Mouse (Mus musculus): ENCODE data around the gene Zcwpw1.
"Not testable (repeated sequence)": the region's sequence is repeated elsewhere in the genome, so short reads cannot be mapped to it uniquely, and the experiment has no call there.

The Zcwpw1 gene

DNA sequence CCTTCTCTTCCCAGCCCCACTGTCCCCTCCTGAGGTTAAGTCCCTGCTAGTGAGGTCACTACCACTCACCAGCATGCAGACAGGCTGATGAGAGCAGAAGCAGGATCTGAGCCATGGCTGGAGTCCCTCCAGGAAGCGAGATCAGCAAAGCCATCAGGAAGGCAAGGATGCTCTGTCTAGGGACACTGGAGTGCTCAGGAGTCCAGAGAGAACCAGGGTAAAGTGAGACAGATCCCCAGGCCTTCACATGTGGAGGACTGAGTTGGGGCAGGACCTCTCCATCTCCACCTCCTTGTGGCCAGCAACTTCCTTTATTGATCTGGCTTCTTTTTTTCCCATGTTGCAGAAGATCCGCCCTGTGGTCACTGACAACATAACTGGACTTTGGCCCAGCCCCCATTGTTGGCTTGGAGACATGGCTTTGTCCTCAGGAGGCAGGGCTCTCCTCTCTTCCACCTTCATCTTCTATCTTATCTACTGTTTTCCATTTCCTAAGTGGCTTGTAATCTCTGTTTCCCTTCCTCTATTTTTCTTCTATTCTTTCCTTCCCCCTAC is 48.4 kb downstream of the Zcwpw1 start, which contains the start of gene Pilra:
Gene Pilra, minus strand, starts transcription at position 316 of the 555 bp plus-strand sequence.
- CTCF ChIA-PET, POLR2A ChIA-PET: not testable (repeated sequence)

DNA sequence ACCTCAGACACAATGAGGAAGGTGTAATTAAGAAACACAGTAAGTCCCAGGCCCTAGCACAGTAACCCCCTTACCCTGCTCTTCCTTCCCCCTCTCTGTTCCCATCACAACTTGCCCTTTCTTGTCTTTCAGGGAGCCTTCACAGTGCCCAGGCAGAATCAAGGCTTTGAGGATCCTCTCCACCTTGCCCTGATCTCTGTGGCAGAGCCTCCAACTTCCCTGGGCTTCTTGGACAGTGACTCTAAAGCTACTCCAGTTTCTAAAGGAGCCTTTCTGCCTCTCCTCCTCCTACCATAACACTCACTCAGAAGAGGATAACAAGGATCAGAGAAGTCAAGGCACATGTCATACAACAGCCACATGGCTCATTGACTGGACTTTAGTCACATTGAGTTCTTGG is 49.0 kb downstream of the Zcwpw1 start:
- CTCF ChIA-PET, result no interaction called here
- POLR2A ChIA-PET, result no interaction called here

GRCm38 (mm10) chr5:137837110-137837509 is 49.5 kb downstream of the Zcwpw1 start:
- POLR2A ChIA-PET, CTCF ChIA-PET: not testable (repeated sequence)

DNA sequence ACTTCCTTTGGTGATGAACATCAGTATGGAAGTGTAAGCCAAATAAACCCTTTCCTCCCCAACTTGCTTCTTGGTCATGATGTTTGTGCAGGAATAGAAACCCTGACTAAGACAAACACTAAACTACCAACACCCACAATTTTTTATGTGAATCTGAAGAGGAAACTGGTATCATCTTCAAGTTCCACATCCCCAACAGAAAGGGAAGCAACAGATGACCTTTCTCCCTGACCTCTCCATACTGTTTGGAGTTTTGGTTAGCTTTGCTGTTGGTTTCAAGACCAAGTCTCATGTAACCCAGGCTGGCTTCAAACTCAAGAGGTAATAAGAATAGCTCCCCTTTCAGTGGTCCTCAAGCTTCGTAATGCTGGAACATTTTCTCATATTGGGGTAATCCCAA is 62.7 kb downstream of the Zcwpw1 start:
- CTCF ChIA-PET, POLR2A ChIA-PET: not testable (repeated sequence)

DNA sequence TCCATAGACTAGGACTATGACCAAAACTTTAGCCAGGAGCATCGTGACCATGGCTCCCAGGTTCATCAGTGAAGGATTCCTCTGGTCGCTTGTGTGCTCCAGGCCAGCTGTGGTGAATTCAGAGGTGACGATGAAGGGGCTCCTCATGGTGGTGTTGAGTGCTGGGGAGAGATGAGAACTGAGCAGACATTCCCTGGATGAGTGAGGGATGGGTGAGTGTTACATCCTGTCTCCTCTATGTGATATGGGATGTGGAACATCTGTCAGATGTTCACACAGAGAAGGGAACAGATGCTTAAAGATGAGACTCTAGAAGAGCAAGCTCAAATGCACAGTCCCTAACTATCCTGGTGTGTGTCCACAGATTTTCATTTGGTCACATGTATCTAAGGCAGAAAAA is 67.3 kb downstream of the Zcwpw1 start:
- POLR2A ChIA-PET, CTCF ChIA-PET: not testable (repeated sequence)

DNA sequence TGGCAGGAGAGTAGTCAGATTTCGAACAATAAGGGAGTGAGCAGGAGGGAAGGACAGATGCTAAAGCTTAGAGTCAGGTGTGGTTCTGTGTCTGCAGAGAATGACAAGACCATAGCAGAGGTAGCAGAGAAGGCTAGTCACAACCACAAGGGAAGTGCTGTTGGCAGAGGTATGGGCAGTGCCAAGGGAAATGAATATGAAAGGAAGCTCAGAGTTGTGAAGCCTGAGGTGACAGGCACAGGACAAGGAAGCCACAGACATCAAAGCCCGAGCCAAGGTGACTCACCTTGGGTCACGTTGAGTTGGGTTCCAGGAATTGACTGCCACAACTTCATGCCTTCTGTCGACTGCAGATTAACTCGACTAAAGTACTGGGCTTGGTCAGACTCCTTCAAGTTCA is 69.3 kb downstream of the Zcwpw1 start:
- POLR2A ChIA-PET, CTCF ChIA-PET: not testable (repeated sequence)

GRCm38 (mm10) chr5:137857960-137858710 is 70.5 kb downstream of the Zcwpw1 start, which contains the start of gene Pilrb1:
TSS of gene Pilrb1 (minus strand) at chr5:137858106.
- CTCF ChIA-PET, result not testable (repeated sequence)

GRCm38 (mm10) chr5:137864008-137864407 is 76.4 kb downstream of the Zcwpw1 start:
- CTCF ChIA-PET, POLR2A ChIA-PET: not testable (repeated sequence)

More at GRCm38 (mm10) chr5:137857960-137858710, 70.5 kb downstream of the Zcwpw1 start, which contains the start of gene Pilrb1:
- POLR2A ChIA-PET, result not testable (repeated sequence)

- POLR2A ChIA-PET, CTCF ChIA-PET: not testable (repeated sequence)
Measured at GRCm38 (mm10) chr5:137868600-137868999, 81.0 kb downstream of the Zcwpw1 start.

DNA sequence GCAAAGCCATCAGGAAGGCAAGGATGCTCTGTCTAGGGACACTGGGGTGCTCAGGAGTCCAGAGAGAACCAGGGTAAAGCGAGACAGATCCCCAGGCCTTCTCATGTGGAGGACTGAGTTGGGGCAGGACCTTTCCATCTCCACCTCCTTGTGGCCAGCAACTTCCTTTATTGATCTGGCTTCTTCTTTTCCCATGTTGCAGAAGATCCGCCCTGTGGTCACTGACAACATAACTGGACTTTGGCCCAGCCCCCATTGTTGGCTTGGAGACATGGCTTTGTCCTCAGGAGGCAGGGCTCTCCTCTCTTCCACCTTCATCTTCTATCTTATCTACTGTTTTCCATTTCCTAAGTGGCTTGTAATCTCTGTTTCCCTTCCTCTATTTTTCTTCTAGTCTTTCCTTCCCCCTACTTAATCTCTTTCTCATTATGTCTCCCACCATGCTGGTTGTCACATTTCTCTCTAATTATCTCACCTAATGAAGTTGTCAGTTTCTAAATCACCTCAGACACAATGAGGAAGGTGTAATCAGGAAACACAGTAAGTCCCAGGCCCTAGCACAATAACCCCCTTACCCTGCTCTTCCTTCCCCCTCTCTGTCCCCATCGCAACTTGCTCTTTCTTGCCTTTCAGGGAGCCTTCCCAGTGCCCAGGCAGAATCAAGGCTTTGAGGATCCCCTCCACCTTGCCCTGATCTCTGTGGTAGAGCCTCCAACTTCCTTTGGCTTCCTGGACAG is 84.2 kb downstream of the Zcwpw1 start, which contains the start of gene Pilrb2:
Gene Pilrb2, minus strand, starts transcription at position 172 of the 737 bp plus-strand sequence.
- POLR2A ChIA-PET, CTCF ChIA-PET: not testable (repeated sequence)

Measured in embryonic stem cell, embryonic (primary cell).